Mouse (Mus musculus): Measurements from ENCODE around the gene Tgfa. TPM values are rescaled to one million over a fixed set of nuclear protein-coding genes. Genes with fewer than 3 reads are reported as not detected.

The Tgfa gene
- polyA plus RNA-seq, 1 experiment from 2014 or later: 4.9 TPM

DNA sequence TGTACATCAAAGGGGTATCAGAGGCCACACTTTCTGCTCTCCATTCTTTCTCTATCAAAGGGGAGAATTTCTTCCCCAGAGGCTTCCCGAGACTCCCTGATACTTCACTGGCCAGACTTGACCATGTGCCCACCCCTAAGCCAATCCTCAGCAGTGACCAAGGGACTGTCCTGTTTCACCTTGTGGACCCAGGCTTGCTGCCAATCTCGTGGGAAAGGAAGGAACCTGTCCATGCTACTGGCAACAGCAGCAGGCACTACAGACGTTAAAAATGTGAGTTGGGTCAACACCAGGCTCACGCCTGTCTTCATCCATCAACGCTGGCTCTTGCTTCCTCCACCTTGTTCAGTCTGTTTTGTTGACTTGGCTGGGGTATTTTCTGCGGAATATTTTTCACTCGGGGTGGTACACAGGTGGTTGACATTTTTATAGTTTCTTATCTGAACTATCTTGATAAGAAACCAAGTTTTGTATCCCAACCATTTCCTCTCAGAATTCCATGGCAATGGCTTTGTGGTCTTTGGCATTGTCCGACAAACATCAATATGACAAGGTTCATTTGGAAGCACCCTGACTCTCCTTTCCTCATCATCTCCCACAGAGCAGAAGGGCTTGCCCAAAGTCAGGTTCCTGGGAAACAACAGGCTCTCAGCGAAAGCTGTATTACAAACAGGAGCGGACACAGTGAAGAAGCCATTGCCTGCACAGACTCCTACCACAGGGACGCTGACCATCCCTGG is 6.1 kb upstream of the Tgfa start:
- Histone ChIP-seq H3K27ac (ENCODE audit: low read depth) (no peak overlapping the region), H3K27me3 (ENCODE audit: insufficient read depth, low read length) (no peaks in the 10 kb centered on the region), H3K4me2 (no peak overlapping the region), H3K9me3 (ENCODE audit: low read depth, low read length) (no peaks in the 10 kb centered on the region), H3K36me3 (ENCODE audit: insufficient read depth) (no peaks in the 10 kb centered on the region), H3K4me3 (ENCODE audit: low read depth, low read length) (no peak overlapping the region), H3K9ac (no peak overlapping the region), H3K4me1 (ENCODE audit: insufficient read depth) (no peaks in the 10 kb centered on the region)
- DNase-seq (no peak), ATAC-seq (ENCODE audit: insufficient read depth) (no peak)
- 53% methylated on average over 11 of the region's 11 CpGs for WGBS
- TF ChIP-seq CTCF (IDR thresholded peaks at IDR 0.05; ENCODE audit: low read depth): no peak

GRCm38 (mm10) chr6:86190622-86191021 is 4.4 kb upstream of the Tgfa start:
- Histone ChIP-seq H3K9ac (no peak overlapping the region), H3K4me1 (ENCODE audit: insufficient read depth) (no peaks in the 10 kb centered on the region), H3K4me3 (ENCODE audit: low read depth, low read length) (no peak overlapping the region), H3K9me3 (ENCODE audit: low read depth, low read length) (no peaks in the 10 kb centered on the region), H3K27ac (ENCODE audit: low read depth) (no peak overlapping the region), H3K36me3 (ENCODE audit: insufficient read depth) (no peaks in the 10 kb centered on the region), H3K27me3 (ENCODE audit: insufficient read depth, low read length) (peaks cover 13% of the 10 kb centered on the region), H3K4me2 (no peak overlapping the region)
- DNase-seq (no peak), ATAC-seq (ENCODE audit: insufficient read depth) (no peak)
- 79% methylated on average over 3 of the region's 3 CpGs for WGBS
- TF ChIP-seq CTCF (IDR thresholded peaks at IDR 0.05; ENCODE audit: low read depth): no peak

DNA sequence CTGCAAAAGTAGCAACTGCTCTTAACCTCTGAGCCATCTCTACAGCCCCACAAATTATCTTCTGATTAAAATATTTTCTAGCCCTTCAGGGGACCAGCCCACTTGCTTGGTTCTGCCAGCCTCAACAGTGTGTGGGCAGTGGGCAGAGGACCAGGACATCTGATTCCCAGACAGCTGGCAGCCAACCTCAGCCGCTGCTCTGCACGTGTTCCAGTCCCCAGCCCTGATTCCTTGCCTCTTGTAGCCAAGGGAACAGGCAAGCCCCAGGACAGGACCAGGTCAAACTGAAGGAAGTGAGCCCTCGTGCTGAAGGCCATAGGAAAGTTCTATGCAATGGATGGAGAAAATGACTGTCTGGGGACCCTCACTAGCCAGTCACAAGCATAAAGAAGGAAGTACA is 2.0 kb upstream of the Tgfa start:
- peaks cover 26% of the 10 kb centered on the region for H3K27me3 ChIP-seq (ENCODE audit: insufficient read depth, low read length)
- no peaks in the 10 kb centered on the region for H3K36me3 ChIP-seq (ENCODE audit: insufficient read depth)
- no peak overlapping the region for H3K4me3 ChIP-seq (ENCODE audit: low read depth, low read length)
- 55% methylated on average over 3 of the region's 3 CpGs for WGBS
- no peaks in the 10 kb centered on the region for H3K9me3 ChIP-seq (ENCODE audit: low read depth, low read length)
- DNase-seq: no peak
- TF ChIP-seq CTCF (IDR thresholded peaks at IDR 0.05; ENCODE audit: low read depth): no peak
- H3K27ac ChIP-seq (ENCODE audit: low read depth): no peak overlapping the region
- H3K4me2 ChIP-seq: no peak overlapping the region
- ATAC-seq (ENCODE audit: insufficient read depth): no peak
- H3K4me1 ChIP-seq (ENCODE audit: insufficient read depth): no peaks in the 10 kb centered on the region
- no peak overlapping the region for H3K9ac ChIP-seq

DNA sequence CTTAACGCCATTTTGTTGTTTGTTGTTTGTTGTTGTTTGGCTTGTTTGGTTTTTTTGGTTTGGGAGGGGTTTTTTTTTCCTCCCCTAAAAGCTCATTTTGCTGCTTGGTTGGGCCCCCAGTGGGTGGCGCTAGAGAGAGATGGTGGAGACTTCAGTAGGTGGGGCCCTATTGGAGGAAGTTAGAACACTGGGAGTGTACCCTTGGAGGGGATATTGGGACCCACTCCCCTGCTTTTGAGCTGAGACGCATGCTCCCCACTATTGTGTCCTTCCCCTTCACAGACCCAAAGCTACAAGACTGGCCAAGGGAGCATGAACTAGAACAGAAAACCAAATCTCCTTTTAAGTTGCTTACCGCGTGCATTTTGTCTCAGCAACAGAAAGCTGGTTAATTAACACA is 1.1 kb upstream of the Tgfa start:
- H3K4me1 ChIP-seq (ENCODE audit: insufficient read depth): no peaks in the 10 kb centered on the region
- H3K9ac ChIP-seq: no peak overlapping the region
- H3K27me3 ChIP-seq (ENCODE audit: insufficient read depth, low read length): peaks cover 33% of the 10 kb centered on the region
- peak; percentile 54 for DNase-seq
- ATAC-seq (ENCODE audit: insufficient read depth): no peak
- no peak overlapping the region for H3K27ac ChIP-seq (ENCODE audit: low read depth)
- H3K4me3 ChIP-seq (ENCODE audit: low read depth, low read length): no peak overlapping the region
- peak; percentile 51 for TF ChIP-seq CTCF (IDR thresholded peaks at IDR 0.05; ENCODE audit: low read depth)
- H3K9me3 ChIP-seq (ENCODE audit: low read depth, low read length): no peaks in the 10 kb centered on the region
- H3K36me3 ChIP-seq (ENCODE audit: insufficient read depth): no peaks in the 10 kb centered on the region
- H3K4me2 ChIP-seq: no peak overlapping the region
- WGBS: 51% methylated on average over 5 of the region's 5 CpGs

- Histone ChIP-seq H3K27ac (ENCODE audit: low read depth) (no peak overlapping the region), H3K9me3 (ENCODE audit: low read depth, low read length) (no peaks in the 10 kb centered on the region), H3K4me3 (ENCODE audit: low read depth, low read length) (peak overlapping the region; percentile 59), H3K4me2 (peak overlapping the region; percentile 92), H3K27me3 (ENCODE audit: insufficient read depth, low read length) (peaks cover 33% of the 10 kb centered on the region), H3K9ac (no peak overlapping the region), H3K36me3 (ENCODE audit: insufficient read depth) (no peaks in the 10 kb centered on the region), H3K4me1 (ENCODE audit: insufficient read depth) (no peaks in the 10 kb centered on the region)
- TF ChIP-seq CTCF (IDR thresholded peaks at IDR 0.05; ENCODE audit: low read depth): no peak
- DNase-seq (no peak), ATAC-seq (ENCODE audit: insufficient read depth) (no peak)
- 5% methylated on average over 14 of the region's 14 CpGs for whole genome bisulfite sequencing
These were observed 1.0 kb downstream of the Tgfa start for GRCm38 (mm10) chr6:86196034-86196433.

DNA sequence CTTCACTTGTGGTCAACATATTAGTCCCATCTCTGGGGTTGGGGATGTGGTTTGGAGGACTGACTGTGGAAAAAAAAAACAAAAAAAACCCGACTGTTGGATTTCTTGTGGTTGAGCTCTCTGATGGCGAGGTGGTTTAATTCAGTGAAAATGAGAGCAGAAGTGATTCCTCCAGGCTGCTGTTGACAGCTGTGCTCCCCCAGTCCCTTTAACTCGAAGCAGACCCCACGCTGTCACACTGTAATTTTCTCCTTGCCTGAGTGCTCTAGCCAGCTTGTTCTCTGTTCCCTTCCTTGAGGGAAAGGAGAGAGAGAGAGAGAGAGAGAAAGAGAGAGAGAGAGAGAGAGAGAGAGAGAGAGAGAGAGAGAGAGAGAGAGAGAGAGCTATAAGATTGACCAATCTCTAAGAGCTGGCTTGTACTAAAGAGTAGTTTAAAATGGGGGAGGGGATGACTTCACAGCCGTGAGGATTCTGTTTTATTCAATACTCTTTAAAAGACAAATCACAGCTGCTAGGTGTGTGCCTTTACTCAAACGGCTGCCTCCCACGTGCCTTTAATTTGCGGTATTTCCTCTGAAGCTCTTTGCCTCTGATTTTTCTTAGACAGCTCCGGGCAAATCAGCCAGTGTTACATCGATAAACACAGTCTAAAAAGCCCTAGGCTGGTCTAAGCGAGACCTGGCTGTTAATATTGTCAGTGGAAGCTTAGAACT is 2.3 kb downstream of the Tgfa start:
- DNase-seq (no peak), ATAC-seq (ENCODE audit: insufficient read depth) (no peak)
- H3K9me3 ChIP-seq (ENCODE audit: low read depth, low read length): no peaks in the 10 kb centered on the region
- no peak overlapping the region for H3K27ac ChIP-seq (ENCODE audit: low read depth)
- 19% methylated on average over 11 of the region's 11 CpGs for WGBS
- peaks cover 33% of the 10 kb centered on the region for H3K27me3 ChIP-seq (ENCODE audit: insufficient read depth, low read length)
- H3K4me3 ChIP-seq (ENCODE audit: low read depth, low read length): no peak overlapping the region
- no peak overlapping the region for H3K4me2 ChIP-seq
- no peak overlapping the region for H3K9ac ChIP-seq
- H3K36me3 ChIP-seq (ENCODE audit: insufficient read depth): no peaks in the 10 kb centered on the region
- no peak for TF ChIP-seq CTCF (IDR thresholded peaks at IDR 0.05; ENCODE audit: low read depth)
- H3K4me1 ChIP-seq (ENCODE audit: insufficient read depth): no peaks in the 10 kb centered on the region

DNA sequence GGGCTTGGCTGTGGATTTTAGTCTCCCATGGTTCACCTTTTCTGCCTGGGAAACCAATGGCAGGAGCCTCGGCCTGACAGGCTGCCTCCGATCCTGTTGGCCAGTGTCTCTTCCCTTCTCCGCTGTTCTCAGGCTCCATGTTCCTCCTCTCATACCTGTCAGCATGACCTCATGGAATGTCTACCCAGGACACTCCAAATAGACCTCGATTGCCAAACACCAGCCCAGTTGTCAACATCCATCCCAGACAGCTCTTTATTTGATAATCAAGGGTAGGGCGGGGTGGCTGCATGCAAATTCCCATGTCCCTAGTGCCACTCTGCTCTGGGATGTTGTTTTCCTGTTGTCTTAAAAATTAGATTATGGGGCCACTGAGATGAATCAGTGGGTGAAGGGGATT is 5.9 kb downstream of the Tgfa start:
- ATAC-seq (ENCODE audit: insufficient read depth): no peak
- Histone ChIP-seq H3K9ac (no peak overlapping the region), H3K9me3 (ENCODE audit: low read depth, low read length) (no peaks in the 10 kb centered on the region), H3K27me3 (ENCODE audit: insufficient read depth, low read length) (peaks cover 17% of the 10 kb centered on the region), H3K4me2 (no peak overlapping the region), H3K27ac (ENCODE audit: low read depth) (no peak overlapping the region), H3K4me3 (ENCODE audit: low read depth, low read length) (no peak overlapping the region), H3K4me1 (ENCODE audit: insufficient read depth) (no peaks in the 10 kb centered on the region), H3K36me3 (ENCODE audit: insufficient read depth) (no peaks in the 10 kb centered on the region)
- 62% methylated on average over 5 of the region's 5 CpGs for WGBS
- no peak for DNase-seq
- no peak for TF ChIP-seq CTCF (IDR thresholded peaks at IDR 0.05; ENCODE audit: low read depth)

All from lung, embryonic 14.5 days (tissue).